Mouse (Mus musculus) myocyte (in vitro differentiated cells): ENCODE results near the gene Tmem120b.

Experiments
- CEBPB ChIP-seq: IDR thresholded peaks from 2 replicates; pipeline ENCODE4 v1.6.1; 2011; ENCODE audit warnings: mild to moderate bottlenecking, moderate library complexity; ENCODE audit not compliant: poor library complexity, insufficient read depth, severe bottlenecking
- E2F4 ChIP-seq: IDR thresholded peaks from one replicate; pipeline ENCODE4 v1.6.1; 2011; ENCODE audit warnings: mild to moderate bottlenecking, control low read depth, moderate library complexity; ENCODE audit not compliant: insufficient read depth
- MAX ChIP-seq: IDR thresholded peaks from one replicate; pipeline ENCODE4 v1.6.1; 2011; ENCODE audit warnings: low read depth, mild to moderate bottlenecking, control low read depth
- MYOD1 ChIP-seq, 3 experiments: IDR thresholded peaks; one replicate each; pipeline ENCODE4 v1.6.1; 2011; ENCODE audit warnings: control low read depth in 2 of 3, low read depth in 2 of 3, mild to moderate bottlenecking in 2 of 3, moderate library complexity in 1 of 3; ENCODE audit not compliant: insufficient read length in 2 of 3, control insufficient read depth in 1 of 3
- MYOG ChIP-seq, 3 experiments: IDR thresholded peaks; one replicate each; pipeline ENCODE4 v1.6.1; 2011; ENCODE audit warnings: control low read depth in 2 of 3, low read depth in 2 of 3, mild to moderate bottlenecking in 2 of 3; ENCODE audit not compliant: insufficient read length in 2 of 3, control insufficient read depth in 1 of 3, insufficient read depth in 1 of 3
- POLR2A ChIP-seq: IDR thresholded peaks from one replicate; pipeline ENCODE4 v1.6.1; 2011; ENCODE audit warnings: low read depth, mild to moderate bottlenecking, control low read depth, moderate library complexity; ENCODE audit not compliant: insufficient read length
- POLR2AphosphoS2 ChIP-seq: IDR thresholded peaks from one replicate; pipeline ENCODE4 v1.6.1; 2011; ENCODE audit warnings: low read depth, control low read depth; ENCODE audit not compliant: insufficient read length
- TCF12 ChIP-seq: IDR thresholded peaks from one replicate; pipeline ENCODE4 v1.6.1; 2011; ENCODE audit warnings: mild to moderate bottlenecking, control low read depth; ENCODE audit not compliant: poor library complexity, insufficient read depth, severe bottlenecking
- TCF3 ChIP-seq: IDR thresholded peaks from one replicate; pipeline ENCODE4 v1.6.1; 2011; ENCODE audit warnings: low read depth, control low read depth; ENCODE audit not compliant: insufficient read length
- USF1 ChIP-seq: IDR thresholded peaks from one replicate; pipeline ENCODE4 v1.6.1; 2011; ENCODE audit warnings: low read depth, mild to moderate bottlenecking, control low read depth, moderate library complexity

DNA sequence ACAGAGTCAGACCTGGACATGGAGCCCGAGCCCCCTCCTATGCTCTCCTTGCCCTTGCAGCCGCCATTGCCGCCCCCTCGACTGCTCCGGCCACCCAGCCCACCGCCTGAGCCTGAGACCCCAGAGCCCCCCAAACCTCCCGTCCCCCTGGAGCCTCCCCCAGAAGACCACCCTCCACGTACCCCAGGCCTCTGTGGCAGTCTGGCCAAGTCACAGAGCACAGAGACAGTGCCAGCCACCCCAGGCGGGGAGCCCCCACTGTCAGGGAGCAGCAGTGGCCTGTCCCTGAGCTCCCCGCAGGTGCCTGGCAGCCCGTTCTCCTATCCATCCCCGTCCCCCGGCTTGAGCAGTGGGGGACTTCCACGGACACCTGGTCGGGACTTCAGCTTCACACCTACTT, 91.7 kb downstream of the Tmem120b start:
- TF ChIP-seq MYOG (IDR thresholded peaks at IDR 0.05; ENCODE audit: control insufficient read depth in 1 of 3, insufficient read depth in 1 of 3, insufficient read length in 2 of 3, low read depth in 2 of 3) (no peak), POLR2A (no peak), TCF12 (no peak), USF1 (no peak), POLR2AphosphoS2 (no peak), MYOD1 (IDR thresholded peaks at IDR 0.05; ENCODE audit: control insufficient read depth in 1 of 3, insufficient read length in 2 of 3, low read depth in 2 of 3) (no peak), TCF3 (no peak), MAX (no peak), CEBPB (no peak), E2F4 (no peak)
